Mouse (Mus musculus) CD4-positive, CD25-positive, alpha-beta regulatory T cell, adult 4 months (primary cell): ENCODE measurements around the gene Card9. TPM values are rescaled to one million over a fixed set of nuclear protein-coding genes. Genes with fewer than 3 reads are reported as not detected.

Experiments
- ATAC-seq: one replicate; pipeline ENCODE4 v1.8.0; 2017
- polyA plus RNA-seq, 2 experiments: library from polyadenylated mRNA; unstranded; fragments of 100-300 nt; shearing (Covaris generic); gene quantifications; one replicate each; pipeline ENCODE4 v1.2.1; 2017

Card9 gene
- polyA plus RNA-seq, 2 experiments from 2014 or later = 0.65 to 0.85 TPM

GRCm38 (mm10) chr2:26359983-26360382 lies 735 bp downstream of the Card9 start:
- no peak for ATAC-seq

- ATAC-seq = no peak
These were observed 1.9 kb downstream of the Card9 start for GRCm38 (mm10) chr2:26358667-26359320.

- no peak for ATAC-seq
These were observed 3.2 kb downstream of the Card9 start for GRCm38 (mm10) chr2:26357484-26357883.

- no peak for ATAC-seq
These were observed 4.0 kb downstream of the Card9 start for GRCm38 (mm10) chr2:26356678-26357077.

GRCm38 (mm10) chr2:26356231-26356630 lies 4.5 kb downstream of the Card9 start:
- no peak for ATAC-seq

- ATAC-seq = no peak
These were observed 6.3 kb downstream of the Card9 start for GRCm38 (mm10) chr2:26354401-26354800.

GRCm38 (mm10) chr2:26353066-26353980 lies 7.4 kb downstream of the Card9 start:
- no peak for ATAC-seq

- peak; percentile 56 for ATAC-seq
These were observed 8.3 kb downstream of the Card9 start for GRCm38 (mm10) chr2:26352291-26352910.

GRCm38 (mm10) chr2:26351358-26352290 lies 9.1 kb downstream of the Card9 start, which contains the start of gene Dnlz:
Dnlz (minus strand) TSS chr2:26352110.
- peak; percentile 94 for ATAC-seq

GRCm38 (mm10) chr2:26348241-26348640 lies 12.5 kb downstream of the Card9 start:
- no peak for ATAC-seq

GRCm38 (mm10) chr2:26342609-26343490 lies 17.9 kb downstream of the Card9 start:
- no peak for ATAC-seq

GRCm38 (mm10) chr2:26342044-26342443 lies 18.7 kb downstream of the Card9 start:
- no peak for ATAC-seq

GRCm38 (mm10) chr2:26341510-26341981 lies 19.2 kb downstream of the Card9 start:
- ATAC-seq = no peak

- no peak for ATAC-seq
These were observed 21.5 kb downstream of the Card9 start for GRCm38 (mm10) chr2:26339204-26339551.

- ATAC-seq = no peak
These were observed 22.2 kb downstream of the Card9 start for GRCm38 (mm10) chr2:26338302-26339203.

GRCm38 (mm10) chr2:26330702-26331101 lies 30.0 kb downstream of the Card9 start:
- no peak for ATAC-seq

GRCm38 (mm10) chr2:26330056-26330468 lies 30.7 kb downstream of the Card9 start:
- ATAC-seq = no peak

GRCm38 (mm10) chr2:26329402-26329801 lies 31.3 kb downstream of the Card9 start:
- ATAC-seq = no peak

- ATAC-seq = peak; percentile 61
These were observed 32.9 kb downstream of the Card9 start for GRCm38 (mm10) chr2:26327852-26328251.
